Mouse (Mus musculus): Measurements from ENCODE around the gene Mok.
"Not testable (repeated sequence)": the region's sequence is repeated elsewhere in the genome, so short reads cannot be mapped to it uniquely, and the experiment has no call there.

The Mok gene

DNA sequence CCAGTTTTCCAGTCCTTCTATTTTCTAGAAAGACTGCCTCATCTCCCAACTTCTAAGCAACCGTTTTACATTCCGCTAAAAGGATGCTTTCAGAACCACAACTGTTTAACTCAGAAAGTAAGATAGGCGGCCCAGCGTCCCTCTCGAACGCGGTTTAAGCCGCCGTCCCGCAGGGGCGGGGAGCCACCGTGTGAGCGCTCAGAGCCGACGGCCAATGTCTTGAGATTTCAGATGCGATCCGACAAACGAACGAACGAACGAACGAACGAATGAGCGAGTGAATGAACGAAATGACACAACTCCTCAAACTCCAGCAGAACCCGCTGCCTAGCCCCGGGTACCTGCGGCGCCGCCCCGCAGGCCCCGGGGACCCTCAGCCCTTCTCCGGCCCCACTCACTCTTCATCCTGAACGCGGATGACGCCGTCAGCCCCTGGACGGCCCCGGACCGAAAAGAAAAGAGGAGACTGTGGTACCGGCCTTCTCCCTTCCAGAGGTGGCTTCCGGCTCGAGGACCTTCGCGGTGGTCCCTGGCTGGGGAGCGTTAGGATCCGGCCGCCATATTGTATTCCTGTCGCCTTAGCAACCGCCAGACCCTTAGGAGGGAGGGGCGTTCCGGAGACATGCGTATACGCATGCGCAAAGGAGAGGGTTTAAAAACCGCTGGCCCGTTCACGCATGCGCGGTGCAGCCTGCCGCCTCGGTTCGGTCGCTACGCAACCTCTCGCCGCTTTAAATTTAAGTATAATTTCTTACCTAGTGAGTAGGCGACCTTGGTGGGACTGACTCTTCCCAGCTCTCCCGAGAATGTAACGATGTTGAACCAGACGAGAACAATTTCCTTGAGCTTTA is at the start of gene Mok:
TSS of gene Mok (minus strand) at position 592 of the 851 bp plus-strand sequence.
- peak; percentile 96 to 97 for DNase-seq (ENCODE audit: low spot score in 2 of 2)

DNA sequence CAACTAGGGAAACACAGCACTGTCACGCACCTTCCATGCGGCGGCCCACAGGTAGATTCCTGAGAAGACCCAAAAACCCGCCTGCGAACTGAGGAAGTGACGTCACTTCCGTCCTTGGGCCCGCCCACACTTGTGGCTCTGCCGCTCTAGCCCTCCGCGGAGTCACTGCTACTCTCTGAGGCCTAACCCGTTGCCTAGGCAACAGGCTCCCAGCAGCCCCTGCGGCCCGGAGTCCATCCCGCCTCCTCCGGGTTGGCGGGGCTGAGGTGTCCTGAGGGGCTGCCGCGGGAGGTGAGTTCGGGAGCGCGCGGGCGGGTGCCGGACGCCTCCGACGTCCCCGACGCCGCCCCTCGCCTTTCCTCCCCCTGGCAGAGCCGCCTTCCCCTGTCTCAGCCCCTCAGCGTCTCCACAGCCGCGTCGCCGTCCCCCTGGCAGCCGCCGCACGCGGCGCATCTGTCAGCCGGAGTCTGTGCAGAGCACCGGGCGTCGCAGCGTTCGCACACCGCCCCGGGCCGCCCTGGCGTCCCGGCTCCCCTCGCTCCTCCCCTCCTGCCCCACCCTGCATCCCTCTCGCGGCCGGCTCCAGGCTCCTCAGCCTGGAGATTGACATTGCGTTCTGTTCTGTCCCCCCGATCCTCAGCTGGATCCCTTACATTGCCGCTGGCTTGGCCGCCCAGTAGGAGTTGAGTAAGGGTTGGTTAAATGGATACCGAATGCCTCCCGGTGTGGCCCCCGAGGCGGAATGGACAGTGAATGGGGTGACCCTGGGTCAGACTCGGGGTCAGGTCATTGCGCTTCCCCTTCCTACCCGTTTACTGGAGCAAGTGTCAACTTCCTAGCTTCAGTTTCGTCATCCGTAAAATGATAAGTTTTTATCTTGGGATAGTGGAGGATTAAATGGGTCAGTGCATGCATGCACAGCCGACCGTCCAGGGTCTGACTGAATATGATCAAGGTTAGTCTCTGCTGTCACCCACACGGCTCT is 48.6 kb upstream of the Mok start, which contains the start of the genes Cinp and Tecpr2:
TSS of gene Cinp (minus strand) at position 110 of the 985 bp plus-strand sequence.
TSS of gene Tecpr2 (plus strand) at position 229 of the 985 bp plus-strand sequence.
- DNase-seq (ENCODE audit: low spot score in 2 of 2): peak; percentile 97 to 98

DNA sequence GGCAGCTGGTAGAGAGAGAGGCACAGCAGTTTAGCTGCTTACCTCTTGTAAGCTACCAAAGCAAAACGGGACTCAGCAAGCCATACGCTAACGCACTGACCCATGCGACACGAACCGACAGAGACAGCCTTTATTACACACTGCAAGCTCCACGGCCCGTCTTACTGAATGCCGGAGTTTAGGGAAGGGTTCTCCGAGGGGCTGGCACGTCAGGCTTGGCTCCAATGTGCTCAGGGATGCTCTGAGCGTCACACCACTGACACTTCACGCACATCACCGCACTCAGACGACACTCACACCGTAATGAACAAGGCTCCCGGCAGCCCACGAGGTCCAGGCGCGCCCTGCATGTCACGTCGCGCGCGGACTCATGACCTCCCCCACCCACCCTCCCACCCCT is 47.9 kb upstream of the Mok start:
- DNase-seq (ENCODE audit: low spot score in 2 of 2): no peak

DNA sequence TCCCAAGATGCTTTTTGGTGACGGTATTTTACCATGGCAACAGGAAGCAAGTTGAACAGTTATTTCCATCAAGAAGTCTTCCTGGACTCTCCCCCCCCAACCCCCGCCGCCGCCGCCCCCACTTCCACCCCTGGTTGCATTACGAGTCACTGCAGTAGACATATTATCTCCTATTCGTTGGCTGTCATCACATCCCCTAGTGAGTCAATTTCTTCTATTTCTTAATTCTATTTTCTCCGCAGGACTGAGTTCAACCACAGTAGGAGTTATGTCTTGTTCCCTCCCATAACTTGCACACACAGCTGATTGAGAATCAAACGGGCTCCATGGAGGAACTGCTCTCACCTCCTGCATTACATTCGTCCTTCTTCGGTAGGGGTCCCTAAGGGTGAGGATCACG is 47.4 kb upstream of the Mok start:
- DNase-seq (ENCODE audit: low spot score in 2 of 2): no peak

DNA sequence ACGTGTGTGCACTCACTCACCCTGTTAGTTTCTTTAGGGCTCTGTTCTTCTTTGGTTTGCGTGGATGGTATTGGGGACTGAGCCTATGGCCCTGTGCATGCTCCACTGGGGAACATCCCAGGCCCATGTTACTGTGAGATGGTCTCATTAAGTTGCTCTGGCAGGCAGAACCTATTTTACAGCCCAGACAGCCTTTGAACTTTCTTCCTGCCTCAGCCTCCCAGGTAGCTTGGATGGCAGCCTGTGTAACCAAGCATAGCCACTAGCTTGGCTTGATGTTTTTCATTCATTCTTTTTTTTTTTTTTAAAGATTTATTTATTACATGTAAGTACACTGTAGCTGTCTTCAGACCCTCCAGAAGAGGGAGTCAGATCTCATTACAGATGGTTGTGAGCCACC is 44.5 kb upstream of the Mok start:
- DNase-seq (ENCODE audit: low spot score in 2 of 2): no peak

DNA sequence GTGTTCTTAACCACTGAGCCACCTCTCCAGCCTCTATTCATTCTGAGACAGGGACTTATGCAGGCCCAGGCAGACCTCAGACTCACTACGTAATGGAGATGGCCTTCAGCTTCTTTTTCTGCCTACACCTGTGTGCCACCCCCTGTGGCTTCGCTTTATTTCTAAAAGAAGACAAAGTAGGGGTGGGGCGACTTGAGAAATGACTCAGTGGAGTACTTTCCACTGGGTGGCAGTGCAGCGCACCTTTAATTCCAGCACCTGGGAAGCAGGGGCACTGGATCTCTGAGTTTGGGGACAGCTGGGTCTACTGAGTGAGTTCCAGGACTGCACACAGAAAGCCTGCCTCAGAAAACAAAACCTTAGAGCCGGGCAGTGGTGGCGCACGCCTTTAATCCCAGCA is 41.6 kb upstream of the Mok start:
- DNase-seq (ENCODE audit: low spot score in 2 of 2): no peak

DNA sequence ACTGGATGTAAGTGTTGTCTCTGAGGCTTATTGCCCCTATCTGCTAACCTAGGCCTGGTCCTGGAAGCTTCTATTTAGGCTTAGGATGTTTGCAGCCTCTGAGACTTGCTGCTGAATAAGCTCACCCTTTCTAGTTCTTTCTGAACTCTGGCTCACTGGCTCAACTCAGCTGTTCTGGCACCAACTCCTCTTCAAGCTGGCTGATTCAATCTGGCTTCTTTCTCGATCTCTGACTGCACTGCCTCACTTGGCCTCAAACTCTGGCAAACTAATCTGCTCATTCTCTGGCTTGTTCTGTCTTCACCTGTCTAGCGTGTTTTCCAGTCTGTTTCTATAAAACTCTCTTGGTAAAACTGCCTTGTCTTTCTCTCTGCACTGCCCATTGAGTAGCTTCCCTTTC is 34.6 kb upstream of the Mok start:
- DNase-seq (ENCODE audit: low spot score in 2 of 2): no peak

DNA sequence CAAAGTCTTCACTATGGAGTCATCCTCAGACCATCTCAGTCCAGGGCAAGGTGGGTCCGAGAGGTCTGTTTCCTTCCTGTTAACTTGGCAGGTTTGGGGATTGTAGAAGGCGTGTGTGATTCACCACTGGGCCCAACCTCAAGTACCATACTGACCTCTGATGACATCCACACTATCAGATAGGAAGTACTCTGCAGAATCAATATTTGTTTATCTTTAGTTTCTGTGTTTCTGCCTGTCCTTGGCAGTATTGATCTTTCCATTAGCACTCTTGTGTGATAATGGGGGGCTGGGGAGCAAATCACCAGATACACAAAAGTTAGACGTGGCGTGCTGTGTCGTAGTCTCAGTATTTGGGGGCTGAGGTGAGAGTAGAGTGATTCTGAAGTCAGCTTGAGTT is 30.5 kb upstream of the Mok start:
- DNase-seq (ENCODE audit: low spot score in 2 of 2): no peak

DNA sequence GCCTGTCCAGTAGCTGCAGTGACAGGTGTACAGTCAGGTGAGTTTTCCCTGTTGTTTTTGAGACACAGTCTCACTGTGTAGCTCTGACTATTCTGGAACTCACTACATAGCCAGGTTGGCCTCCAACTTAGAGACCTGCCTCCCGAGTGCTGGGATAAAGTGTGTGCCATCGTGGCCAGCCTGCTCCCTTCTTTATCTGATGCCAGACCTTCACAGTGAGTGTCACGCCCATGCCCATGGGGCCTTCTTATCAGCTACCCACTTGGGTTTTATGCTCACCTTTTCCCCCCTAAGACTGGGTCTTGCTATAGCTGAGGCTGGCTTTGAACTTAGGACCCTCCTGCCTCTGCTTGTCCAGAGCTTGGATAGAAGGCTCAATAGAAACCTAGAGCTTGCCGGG is 29.4 kb upstream of the Mok start:
- DNase-seq (ENCODE audit: low spot score in 2 of 2): no peak

DNA sequence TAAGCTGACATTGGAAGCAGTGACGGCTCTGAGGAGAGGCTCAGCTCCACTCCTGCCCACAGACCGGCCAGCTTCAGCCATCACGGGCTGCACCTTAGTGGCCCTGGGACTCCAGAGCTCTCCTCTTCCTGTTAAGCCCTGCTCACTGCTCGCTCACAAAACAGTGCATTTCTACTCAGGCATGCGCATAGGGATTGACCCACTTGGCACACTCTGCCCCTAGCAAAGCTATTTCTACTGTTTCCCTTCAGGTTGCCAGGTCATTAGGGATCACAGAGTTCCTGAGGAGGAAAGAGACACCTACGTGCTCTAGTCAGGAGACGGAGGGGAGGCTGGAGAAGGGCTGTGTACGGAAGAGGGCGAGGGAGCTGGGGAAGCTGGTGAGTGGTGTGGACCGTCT is 25.2 kb upstream of the Mok start:
- no peak for DNase-seq (ENCODE audit: low spot score in 2 of 2)

DNA sequence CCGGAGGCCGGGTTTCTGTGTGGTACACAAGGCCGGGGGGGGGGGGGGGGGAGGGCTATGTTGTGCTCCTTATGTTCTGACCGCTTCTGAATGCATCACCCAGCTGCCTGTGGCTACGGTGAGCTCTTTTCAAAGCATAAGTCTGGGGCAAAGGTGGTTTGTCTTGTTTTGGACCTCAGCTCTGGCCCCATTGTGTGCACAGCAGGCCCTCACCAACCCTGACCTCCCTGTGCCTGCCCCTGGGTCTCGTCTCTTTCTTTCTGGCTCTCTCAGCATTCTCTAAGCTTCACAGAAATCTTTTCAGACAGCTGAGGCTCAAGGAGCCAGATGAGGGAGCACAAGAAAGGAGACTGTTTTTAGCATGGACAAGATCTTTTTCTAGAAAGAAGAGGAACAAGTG is 24.8 kb upstream of the Mok start:
- no peak for DNase-seq (ENCODE audit: low spot score in 2 of 2)

DNA sequence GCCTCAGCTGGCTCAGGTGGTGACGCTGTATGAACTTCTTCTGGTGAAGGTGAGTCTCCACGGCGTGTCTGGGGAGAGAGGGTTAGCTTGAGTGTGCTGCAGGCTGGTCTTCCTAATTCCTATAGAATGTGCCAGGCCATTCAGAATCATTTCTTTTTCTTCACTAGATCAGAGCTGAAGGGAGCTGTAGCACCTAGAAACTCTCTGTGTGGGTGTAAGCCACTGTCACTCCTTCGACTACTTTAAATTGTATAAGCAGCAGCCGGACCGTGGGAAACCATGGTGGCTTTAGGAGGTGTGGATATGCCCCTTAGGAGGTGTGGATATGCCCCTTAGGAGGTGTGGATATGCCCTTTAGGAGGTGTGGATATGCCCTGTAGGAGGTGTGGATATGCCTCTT is 23.3 kb upstream of the Mok start:
- no peak for DNase-seq (ENCODE audit: low spot score in 2 of 2)

DNA sequence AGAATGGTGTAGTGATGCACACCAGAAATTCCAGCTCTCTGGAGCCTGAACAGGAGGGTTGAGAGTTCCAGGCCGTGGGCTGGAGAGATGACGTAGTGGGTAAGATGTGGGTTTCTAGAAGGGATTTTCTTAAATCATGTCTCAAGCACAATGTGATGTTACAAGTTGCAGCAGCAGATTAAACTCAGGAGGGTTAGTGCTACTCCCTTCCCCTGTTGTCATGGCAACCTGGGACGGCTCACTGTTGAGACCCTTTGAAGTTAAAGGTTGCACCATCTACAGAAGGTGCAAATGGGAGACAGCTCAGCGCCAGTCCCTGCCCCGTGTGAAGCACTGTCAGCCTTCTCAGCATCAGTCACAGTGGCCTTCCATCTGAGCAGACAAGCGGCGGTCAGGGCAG is 20.5 kb upstream of the Mok start:
- no peak for DNase-seq (ENCODE audit: low spot score in 2 of 2)

DNA sequence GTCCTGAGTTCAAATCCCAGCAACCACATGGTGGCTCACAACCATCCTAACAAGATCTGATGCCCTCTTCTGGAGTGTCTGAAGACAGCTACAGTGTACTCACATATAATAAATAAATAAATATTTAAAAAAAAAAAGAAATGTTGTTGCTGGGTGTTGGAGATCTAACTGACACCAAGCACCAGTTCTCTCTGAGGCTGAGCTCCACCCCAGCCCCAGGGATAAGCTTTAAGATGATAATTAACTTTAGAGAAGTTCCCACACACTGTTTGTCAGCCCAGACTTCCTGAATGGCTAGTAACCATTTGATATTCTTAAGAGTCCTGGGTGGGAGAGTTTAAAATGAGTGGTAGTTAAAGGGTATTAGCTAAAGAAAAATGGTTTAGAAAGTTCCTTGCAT is 19.6 kb upstream of the Mok start:
- no peak for DNase-seq (ENCODE audit: low spot score in 2 of 2)

DNA sequence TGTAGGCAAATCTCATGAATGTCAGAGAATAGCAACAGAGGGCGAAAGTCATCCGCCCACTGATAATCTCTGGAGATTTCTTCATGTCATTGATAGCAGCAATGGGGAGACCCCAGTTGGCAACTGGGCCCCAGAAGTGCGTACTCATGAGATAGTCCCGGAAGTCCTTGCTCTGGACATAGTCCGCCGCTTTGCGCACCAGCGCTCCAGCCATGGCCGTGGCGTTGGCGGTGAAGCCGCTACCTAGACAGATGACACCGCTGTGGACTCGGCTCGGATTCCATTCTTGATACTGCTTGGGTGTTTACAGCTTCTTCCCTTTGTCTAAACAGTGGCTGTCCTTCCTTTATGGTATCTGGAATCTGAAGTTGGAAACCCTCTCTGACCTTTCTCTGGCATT is 17.9 kb upstream of the Mok start:
- DNase-seq (ENCODE audit: low spot score in 2 of 2): not testable (repeated sequence)

DNA sequence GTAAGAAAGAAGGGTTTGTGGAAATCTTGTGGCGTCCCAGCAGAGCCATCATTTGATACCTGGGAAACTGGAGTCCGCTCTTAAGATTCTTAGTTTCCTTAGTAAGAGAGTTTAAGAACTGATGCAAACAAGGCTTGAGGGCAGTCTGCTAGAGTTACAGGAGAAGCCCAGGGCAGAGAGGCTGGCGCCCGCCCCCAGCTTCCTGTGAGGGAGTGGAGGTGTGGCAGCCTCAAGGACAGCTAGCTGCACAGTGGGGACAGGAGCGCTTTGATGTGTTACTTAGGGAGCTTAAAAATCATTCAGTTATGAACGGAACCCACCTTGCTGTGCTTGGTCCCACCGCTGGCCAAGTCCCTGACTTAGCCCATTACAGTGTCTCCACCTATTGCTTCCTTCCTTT is 16.5 kb upstream of the Mok start:
- no peak for DNase-seq (ENCODE audit: low spot score in 2 of 2)

DNA sequence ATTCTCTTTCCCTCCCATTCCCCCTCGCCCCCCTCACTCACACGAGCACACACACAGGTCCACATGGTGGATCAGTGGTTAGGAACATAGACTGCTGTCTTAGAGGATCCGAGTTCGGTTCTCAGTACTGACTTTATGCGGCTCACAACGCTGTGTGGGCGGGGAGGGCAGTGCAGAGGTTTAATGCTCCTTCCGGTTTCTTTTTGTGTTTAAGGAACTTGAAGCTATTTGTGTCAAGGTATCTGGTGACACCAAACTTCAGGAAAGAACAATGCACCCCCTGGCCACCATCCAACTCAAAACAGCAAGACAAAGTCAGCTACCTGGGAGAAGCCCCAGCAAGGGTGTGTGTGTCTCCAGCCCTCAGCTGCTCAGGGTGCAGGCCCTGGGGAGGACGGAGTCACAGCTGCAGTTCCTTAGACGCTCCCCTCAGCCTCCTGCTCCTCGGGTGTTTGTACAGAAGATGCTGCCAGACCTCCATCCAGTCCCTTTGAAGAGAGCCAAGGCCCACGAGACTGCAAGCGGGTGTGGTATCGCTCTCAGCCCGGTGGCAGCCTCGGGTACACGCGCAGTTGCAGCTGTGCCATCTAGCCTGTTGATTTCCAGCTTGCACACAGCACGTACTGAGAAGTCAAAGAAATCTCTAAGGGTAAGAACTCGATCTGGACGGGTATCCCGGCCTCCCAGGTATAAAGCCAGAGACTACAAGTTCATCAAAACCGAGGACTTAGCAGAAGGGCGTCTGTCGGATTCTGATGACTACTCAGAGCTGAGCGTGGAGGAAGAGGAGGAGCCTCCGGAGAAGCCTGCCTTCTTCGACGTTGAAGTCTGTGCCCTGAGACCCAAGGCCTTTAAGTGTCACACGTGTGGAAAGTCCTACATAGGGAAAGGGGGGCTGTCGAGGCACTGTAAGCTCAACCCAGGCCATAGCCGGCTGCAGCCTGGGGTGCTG is 14.3 kb upstream of the Mok start:
- no peak for DNase-seq (ENCODE audit: low spot score in 2 of 2)

DNA sequence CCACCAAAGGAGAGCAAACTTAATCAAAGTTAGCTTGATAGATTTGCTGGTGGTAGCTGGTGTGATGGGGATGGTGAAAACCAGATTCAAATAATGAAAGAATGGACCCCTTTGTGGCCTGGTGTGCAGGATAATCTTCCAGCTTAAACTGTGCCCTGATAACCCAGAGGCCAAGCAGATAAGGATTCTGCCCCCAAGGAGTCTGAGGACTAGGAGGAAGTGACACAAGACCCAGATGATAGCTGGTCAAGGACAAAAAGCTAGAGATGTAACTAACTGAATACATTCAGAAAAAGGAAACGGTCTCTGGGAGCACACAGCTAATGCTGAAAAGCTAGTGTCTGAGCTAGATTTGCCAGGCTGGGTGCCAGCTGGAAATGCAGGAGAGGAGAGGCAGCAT is 11.2 kb upstream of the Mok start:
- DNase-seq (ENCODE audit: low spot score in 2 of 2): no peak

DNA sequence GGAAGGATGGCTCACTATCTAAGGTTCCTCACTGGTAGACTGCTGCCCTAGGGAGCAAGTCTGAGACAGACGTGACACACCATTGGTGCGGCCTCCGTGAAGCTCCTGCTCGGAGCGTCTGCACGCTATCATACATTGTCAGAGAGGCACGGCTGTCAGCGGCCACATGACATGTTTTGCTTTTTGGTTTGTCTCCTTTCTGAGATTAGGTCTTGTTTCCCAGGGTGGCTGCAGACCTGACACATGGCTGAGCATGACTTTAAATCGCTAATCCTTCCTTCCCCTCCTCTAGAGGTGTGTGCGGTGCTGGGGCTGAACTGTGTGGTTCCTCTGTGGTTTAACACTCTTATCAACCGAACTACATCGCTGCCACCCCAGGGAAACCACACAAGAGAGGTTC is 10.7 kb upstream of the Mok start:
- DNase-seq (ENCODE audit: low spot score in 2 of 2): no peak

DNA sequence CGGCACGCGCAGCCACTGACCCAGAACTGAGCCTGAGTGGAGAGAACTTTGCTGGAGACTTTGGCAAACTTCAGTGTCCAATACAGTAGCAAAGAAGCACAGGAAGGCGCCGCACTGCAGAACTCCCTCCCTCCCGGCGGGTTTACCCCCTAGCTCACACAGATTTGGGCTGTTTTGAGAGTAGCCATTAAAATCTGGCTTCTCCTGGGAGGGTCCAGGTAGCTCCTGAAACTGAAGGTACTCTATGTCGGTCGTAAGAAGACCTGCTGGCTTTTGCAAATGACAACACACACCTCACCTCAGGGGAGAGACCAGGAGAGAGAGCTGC is 10.2 kb upstream of the Mok start:
- no peak for DNase-seq (ENCODE audit: low spot score in 2 of 2)

Data from heart, adult 9 months (tissue).